ENCODE assay signal across 23 mouse cellular contexts in the genomic region with DNA sequence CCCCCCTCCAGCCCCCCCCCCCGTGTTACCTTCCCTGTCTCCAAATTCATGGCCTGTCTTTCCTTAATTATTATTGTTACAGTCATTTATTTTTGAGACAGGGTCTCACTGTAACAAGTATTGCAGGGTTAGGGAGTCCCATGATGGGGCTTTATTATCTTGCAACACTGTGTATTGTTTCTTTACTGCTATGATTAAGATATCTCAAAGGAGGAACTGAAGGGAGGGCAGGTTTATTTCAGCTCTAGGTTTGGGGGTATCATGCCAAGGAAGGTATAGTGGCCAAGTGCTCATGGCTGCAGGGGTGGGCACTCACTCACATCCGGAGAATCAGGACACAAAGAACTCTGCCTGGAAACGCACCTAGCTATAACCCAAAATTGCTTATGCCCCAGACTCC.
"Had no signal": no experiment of that assay in that cellular context is flagged by ENCODE, and none has a peak within 500 bp of the region (broad histone marks: within the 10 kb centered on the region; RNA-seq: fewer than 3 reads in every experiment).

No protein-coding gene starts in this region.

- H3K27me3 ChIP-seq: embryonic facial prominence, embryonic 12.5 days; forebrain, embryonic 13.5 days; forebrain, embryonic 15.5 days had no signal

- ATAC-seq: forebrain, embryonic 13.5 days; forebrain, embryonic 15.5 days; forebrain, embryonic 16.5 days had no signal

- H3K4me3 ChIP-seq: embryonic facial prominence, embryonic 10.5 days; embryonic facial prominence, embryonic 12.5 days; embryonic facial prominence, embryonic 13.5 days; embryonic facial prominence, embryonic 15.5 days; erythroblast, embryonic 14.5 days; forebrain, embryonic 10.5 days; forebrain, embryonic 13.5 days; forebrain, embryonic 15.5 days; gastrocnemius, adult 2 months; heart, adult 2 months had no signal

- H3K9ac ChIP-seq: embryonic facial prominence, embryonic 12.5 days; embryonic facial prominence, embryonic 13.5 days; embryonic facial prominence, embryonic 15.5 days; forebrain, embryonic 13.5 days; forebrain, embryonic 15.5 days; forebrain, postnatal 0 days had no signal

- H3K36me3 ChIP-seq: embryonic facial prominence, embryonic 10.5 days; embryonic facial prominence, embryonic 12.5 days; embryonic facial prominence, embryonic 13.5 days; embryonic facial prominence, embryonic 15.5 days; forebrain, embryonic 10.5 days; forebrain, embryonic 15.5 days had no signal

- H3K9me3 ChIP-seq: embryonic facial prominence, embryonic 10.5 days; embryonic facial prominence, embryonic 12.5 days; embryonic facial prominence, embryonic 13.5 days; embryonic facial prominence, embryonic 15.5 days; forebrain, embryonic 10.5 days; forebrain, embryonic 13.5 days; forebrain, embryonic 15.5 days had no signal

- H3K4me2 ChIP-seq: embryonic facial prominence, embryonic 12.5 days; embryonic facial prominence, embryonic 13.5 days; embryonic facial prominence, embryonic 15.5 days; forebrain, embryonic 13.5 days; forebrain, embryonic 15.5 days had no signal

- DNase-seq: cerebellum, adult 8-10 months; cerebellum, adult 9-10 months; cerebellum, adult 9-11 months; cerebellum, postnatal 25 days; cerebellum, postnatal 36 days; embryo, embryonic 11 days; forebrain, postnatal 0 days; gastrocnemius, adult 2 months; gastrocnemius, postnatal 10 days; gastrocnemius, postnatal 14 days; gastrocnemius, postnatal 25 days; gastrocnemius, postnatal 36 days; heart, adult 18-20 months; heart, adult 2 months had no signal

- H3K27ac ChIP-seq: embryonic facial prominence, embryonic 10.5 days; embryonic facial prominence, embryonic 12.5 days; embryonic facial prominence, embryonic 13.5 days; embryonic facial prominence, embryonic 15.5 days; forebrain, embryonic 10.5 days; forebrain, embryonic 13.5 days; forebrain, embryonic 15.5 days; gastrocnemius, adult 2 months; heart, adult 2 months had no signal
